Mouse (Mus musculus) ES-Bruce4 (cell line): ENCODE results near the gene Mybpc2.

Source experiments
- CTCF ChIP-seq: IDR thresholded peaks from one replicate; pipeline ENCODE4 v1.8.1; 2011; ENCODE audit warnings: low read depth, low read length
- POLR2A ChIP-seq: IDR thresholded peaks from one replicate; pipeline ENCODE4 v1.8.1; 2011; ENCODE audit warnings: low read length; ENCODE audit not compliant: insufficient read depth

DNA sequence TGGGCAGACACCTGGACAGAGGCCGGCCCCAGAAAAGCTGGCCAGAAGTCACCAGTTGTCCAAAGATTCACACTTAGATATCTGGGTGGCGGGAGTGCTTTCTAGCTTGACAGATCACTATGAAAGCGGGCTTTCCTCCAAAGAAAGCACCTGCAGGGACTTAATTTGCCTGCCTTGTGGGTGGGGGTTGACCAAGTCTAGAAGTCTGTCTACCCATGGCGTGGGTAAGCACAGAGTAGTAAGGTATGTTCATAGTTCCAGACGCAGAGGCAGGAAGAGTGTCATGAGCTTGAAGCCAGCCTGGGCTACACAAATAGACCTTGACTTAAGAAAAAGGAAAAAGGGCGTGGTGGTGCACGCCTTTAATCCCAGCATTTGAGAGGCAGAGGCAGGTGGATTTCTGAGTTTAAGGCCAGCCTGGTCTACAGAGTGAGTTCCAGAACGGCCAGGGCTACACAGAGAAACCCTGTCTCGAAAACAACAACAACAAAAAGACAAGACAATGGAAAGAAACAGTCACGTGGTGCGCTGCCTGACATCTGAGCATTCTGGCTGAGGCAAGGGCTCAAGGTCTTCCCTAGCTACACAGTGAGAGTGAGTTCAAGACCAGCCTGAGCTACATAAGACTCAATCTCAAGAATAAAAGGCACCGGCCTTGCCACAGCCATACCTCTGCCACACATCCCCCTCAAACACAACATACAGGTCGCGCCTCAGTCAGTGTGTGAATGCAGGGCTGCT is 2.1 kb upstream of the Mybpc2 start:
- no peak for TF ChIP-seq POLR2A
- no peak for TF ChIP-seq CTCF
